Mouse (Mus musculus) splenic B cell, adult 2 months (primary cell): ENCODE data around the gene Lhx6.
A peak's percentile ranks its signal among the peaks of the same experiment; 100 is the strongest.

Source experiments
- DNase-seq: peaks from one replicate; pipeline ENCODE4 v3.0.0-alpha.2; 2011; ENCODE audit warnings: low read depth, low spot score
- H3K27me3 ChIP-seq: 2 replicates; pipeline ENCODE4 v1.6.1; 2012; ENCODE audit warnings: mild to moderate bottlenecking, low read length, moderate library complexity, mixed read lengths; ENCODE audit not compliant: control insufficient read depth, poor library complexity, insufficient read depth, severe bottlenecking
- H3K36me3 ChIP-seq: 2 replicates; pipeline ENCODE4 v1.6.1; 2012; ENCODE audit warnings: mild to moderate bottlenecking, low read length, moderate library complexity, mixed read lengths; ENCODE audit not compliant: control insufficient read depth, poor library complexity, insufficient read depth, severe bottlenecking

Lhx6 gene

DNA sequence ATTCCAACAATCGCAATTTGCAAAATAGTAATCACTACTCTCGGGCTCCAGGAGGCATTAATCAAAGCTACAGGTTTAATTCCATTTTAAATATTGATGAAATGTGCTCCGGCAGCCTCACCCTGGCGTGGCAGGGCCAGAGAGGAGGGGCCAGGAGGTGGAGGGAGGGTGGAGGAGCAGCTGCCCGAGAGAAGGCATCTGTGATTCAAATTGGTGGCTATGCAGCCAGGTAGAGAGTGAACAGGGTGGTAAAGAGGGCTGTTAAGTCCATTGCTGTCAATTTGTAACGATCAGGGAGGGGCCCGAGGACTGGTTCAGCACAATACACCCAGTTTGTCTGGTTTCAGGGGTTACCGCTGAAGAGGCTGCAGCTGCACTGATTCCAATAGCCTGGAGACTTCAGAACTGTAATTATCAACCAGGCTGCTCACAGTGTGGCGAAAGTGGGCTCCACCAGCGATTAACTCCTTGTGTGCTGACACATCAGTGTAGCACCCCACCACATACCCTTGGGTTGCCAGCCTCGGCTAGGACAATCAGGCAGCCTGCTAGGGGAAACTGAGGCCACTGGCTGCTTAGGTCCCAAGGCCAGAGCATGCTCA, 27.9 kb downstream of the Lhx6 start:
- no peak for DNase-seq
- Histone ChIP-seq H3K27me3 (no peaks in the 10 kb centered on the region), H3K36me3 (no peaks in the 10 kb centered on the region)

DNA sequence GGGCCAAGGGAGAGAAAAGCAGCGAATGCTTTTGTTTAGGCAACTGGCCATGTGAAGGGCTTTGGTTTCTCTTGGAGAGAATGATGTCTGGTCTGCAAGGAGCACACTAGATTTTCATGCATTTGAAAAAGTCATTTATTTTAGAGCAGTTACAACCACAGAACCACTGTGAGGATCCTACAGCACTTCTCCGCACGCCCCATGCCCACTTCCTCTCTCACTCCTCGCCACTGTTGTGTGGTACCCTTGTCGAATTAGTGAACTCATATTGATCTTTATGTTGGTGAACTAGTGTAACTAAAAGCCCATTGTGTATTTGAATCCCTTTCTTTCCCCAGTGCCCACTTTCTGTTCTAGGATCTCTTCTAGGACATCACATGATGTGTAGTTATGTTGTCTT, 30.0 kb downstream of the Lhx6 start:
- Histone ChIP-seq H3K27me3 (no peaks in the 10 kb centered on the region), H3K36me3 (no peaks in the 10 kb centered on the region)
- no peak for DNase-seq

DNA sequence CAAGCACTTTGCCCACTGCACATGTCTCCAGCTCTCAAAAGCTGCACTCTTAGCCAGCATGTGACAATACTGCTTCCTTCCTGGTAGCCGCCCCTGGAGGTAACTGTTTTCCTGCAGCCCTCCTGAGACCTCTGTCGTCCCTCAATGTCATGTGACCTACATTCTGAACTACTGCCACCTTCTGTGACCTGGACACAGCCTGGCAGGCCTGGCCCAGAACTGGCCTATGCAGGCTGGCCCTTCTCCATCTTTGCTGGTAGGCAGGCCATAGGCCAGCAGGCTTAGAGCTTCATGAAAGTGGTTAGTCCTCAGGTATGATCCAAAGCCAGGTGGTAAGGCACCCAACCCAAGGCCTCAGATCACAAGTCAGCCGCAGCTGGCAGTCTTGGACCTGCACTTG, 31.4 kb downstream of the Lhx6 start:
- no peak for DNase-seq

DNA sequence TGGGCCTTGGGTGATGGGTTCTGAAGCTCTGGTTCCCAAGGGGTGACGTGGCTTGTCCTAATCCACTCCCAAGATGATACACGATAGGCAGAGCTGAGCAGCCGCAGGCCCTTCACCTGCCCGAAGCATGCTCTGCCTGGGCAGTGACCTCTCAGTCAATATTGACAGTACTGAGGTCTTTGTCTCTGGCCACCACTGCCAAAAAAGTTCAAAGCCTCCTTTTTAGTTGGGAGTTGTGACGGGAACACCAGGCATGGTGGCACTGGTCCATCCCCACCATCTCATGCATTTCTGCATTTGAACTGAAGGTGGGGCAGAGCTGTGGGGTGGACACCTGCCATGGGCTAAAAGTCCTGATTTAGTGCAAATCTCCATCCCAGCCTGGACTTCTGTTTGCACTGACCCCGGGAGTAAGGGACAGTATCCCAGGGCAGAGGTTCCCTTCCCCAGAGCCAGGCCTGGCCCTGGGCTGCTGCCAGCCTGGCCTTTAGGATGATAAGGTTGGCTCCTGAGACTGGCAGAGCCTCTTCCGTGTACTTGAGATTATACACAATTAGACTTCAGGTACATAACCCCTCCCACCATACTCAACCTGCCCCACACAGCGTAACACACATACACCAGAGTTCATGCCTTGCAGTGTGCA, 33.4 kb downstream of the Lhx6 start:
- Histone ChIP-seq H3K27me3 (no peaks in the 10 kb centered on the region), H3K36me3 (no peaks in the 10 kb centered on the region)
- no peak for DNase-seq

More for the DNA sequence above, 31.4 kb downstream of the Lhx6 start:
- no peaks in the 10 kb centered on the region for H3K27me3 ChIP-seq
- H3K36me3 ChIP-seq: no peaks in the 10 kb centered on the region

DNA sequence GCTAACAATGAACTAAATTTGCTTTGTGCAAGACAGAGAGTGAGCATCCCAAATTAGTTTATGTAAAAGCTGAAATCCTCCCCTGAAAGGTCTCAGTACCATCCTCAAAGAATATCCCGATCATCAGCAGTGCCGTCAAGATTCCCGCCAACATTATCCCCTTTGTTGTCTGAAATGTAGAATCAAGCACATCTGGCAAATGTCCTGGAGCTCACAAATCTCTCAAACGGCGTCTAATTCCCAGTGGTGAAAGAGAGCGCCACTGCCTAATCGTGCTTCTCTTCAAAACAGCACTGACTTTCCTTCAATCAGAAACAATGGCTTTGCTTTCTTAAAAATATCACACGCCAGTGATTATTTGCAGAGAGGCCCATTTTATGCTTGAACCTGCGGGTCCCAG, 38.1 kb downstream of the Lhx6 start:
- Histone ChIP-seq H3K27me3 (peaks cover 2% of the 10 kb centered on the region), H3K36me3 (no peaks in the 10 kb centered on the region)
- DNase-seq: no peak

DNA sequence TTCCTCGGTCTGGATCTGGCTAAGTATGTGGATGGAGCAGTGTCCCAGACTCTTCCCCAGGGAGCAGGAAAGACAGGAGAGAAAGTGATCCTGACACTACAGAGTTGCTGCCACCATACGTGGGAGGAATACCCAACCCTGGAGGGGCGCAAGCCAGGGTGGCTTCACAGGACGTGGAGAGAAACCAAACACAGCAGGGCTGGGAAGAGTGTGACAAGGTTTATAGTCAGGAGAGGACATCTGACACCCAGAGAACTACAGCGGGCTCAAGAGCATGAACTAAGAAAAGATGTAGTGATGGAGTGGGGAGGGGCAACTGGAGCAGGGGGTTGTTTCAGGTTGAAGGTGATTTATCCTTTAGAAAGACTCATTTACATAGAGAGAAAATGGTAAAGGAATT, 43.8 kb downstream of the Lhx6 start:
- Histone ChIP-seq H3K27me3 (peaks cover 2% of the 10 kb centered on the region), H3K36me3 (no peaks in the 10 kb centered on the region)
- no peak for DNase-seq

DNA sequence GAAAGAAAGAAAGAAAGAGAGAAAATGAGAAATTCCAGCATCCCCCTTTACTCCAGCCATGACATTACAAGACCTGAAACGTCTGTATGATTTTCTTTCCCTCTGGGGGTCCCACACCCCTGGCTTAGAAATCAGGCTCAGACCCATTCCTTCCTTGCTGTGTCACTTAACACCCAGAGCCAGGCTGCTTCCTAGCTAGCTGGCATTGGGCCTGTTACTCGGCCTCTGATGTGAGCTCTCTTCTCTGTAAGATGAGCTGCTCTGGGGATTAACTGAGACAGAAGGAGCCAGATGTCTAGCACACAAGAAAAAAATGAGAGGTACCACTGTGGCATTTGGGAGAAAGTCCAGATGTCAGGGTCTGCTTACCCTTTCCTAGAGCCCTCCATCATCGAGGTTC, 49.0 kb downstream of the Lhx6 start:
- DNase-seq: no peak

DNA sequence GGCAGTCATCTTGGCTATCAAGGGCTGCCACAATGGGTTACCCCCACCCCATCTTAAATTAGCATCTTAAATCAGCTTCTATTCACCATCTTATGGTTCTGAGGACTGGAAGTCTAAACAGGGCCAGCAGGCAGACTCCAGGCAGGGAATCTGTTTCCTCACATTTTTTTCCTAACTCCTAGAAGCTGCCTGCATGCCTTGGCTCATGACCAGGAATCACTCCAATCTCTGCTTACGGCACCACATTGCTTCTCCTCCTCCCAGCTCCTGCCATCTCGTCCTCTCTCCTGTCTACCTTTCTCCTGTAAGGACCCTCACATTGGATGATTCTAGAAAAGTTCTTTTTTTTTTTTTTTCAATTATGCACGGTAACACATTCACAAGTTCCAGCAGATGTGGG, 52.0 kb downstream of the Lhx6 start:
- H3K27me3 ChIP-seq: no peaks in the 10 kb centered on the region
- no peak for DNase-seq
- no peaks in the 10 kb centered on the region for H3K36me3 ChIP-seq

More for the DNA sequence above, 49.0 kb downstream of the Lhx6 start:
- Histone ChIP-seq H3K36me3 (no peaks in the 10 kb centered on the region), H3K27me3 (no peaks in the 10 kb centered on the region)

DNA sequence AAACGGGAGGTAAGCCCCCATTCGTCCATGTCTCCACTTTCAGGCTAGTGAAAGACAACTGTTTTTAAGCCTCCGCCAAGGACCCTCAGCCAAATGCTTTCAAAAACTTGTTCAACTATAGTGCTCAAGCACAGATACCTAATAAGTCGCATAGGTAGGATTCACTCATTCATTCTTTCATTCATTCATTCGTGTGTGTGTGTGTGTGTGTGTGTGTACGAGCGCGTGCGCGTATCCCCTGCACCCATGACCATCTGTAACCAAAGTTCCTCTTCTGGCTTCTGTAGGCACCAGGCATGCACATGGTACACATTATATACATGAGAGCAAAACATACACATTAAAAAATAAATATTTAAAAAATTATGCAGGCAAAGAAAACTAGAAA, 55.6 kb downstream of the Lhx6 start:
- H3K36me3 ChIP-seq: no peaks in the 10 kb centered on the region
- H3K27me3 ChIP-seq: no peaks in the 10 kb centered on the region
- DNase-seq: no peak

DNA sequence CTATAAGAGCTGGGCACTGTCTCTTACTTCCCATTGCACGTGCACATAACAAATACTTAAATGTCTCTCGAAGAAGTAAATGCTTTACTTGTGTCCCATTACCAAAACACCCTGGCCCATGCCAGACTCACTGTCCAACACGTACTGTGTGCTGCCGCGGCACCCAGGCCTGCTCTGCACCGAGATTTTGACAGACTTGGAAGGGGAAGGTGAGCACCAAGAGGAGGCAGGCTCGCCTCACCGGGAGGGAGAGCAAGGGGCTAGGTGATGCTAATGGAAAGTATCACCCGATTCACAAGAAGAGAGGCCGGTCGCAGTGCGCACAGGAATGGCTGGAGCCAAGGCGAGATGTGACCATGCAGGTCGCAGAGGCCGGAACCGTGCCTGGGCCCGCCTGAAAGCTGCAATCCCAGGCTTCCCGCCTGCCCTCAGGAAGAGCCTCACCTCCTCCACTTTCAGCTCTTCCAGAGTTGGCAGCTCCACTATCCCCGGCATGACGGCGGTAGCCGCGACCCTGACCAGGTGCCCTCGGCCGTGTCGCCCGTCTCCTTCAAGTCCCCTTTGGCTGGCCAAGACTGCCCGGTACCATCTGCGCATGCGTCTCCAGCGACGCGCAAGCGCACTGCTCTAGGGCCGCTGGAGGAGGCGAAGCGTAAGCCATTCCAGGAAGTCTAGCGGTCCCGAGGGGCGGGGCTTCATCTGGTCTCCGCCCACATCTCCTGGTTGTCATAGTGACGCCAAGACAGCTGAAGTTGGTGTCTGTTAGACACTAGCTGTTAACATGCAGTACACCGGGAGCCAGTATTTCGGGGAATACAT, 56.3 kb downstream of the Lhx6 start, which contains the start of the genes Ndufa8 and Morn5:
Ndufa8 (minus strand) TSS at position 659 of the 819 bp plus-strand sequence.
Morn5 (plus strand) TSS at position 711 of the 819 bp plus-strand sequence.
- peak; percentile 98 for DNase-seq
- no peaks in the 10 kb centered on the region for H3K36me3 ChIP-seq
- no peaks in the 10 kb centered on the region for H3K27me3 ChIP-seq

DNA sequence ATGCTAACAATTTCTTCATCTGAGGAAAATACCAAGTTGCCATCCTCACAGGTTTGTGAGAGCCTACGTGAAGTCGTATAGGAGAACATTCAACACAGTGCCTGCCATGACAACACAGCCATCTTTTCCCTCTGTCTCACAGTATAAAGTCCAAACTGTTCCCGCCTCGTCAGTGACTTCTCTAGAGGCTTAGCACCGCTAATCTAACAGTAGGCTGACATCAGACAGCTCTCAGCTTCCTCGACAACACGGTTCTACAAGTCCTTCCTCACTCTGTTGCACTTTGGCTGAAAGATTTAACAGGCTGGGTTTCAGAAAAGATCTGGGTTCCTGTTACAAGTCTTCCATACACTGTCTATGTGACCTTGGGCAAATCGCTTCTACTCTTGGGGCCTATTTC, 57.0 kb downstream of the Lhx6 start:
- Histone ChIP-seq H3K27me3 (no peaks in the 10 kb centered on the region), H3K36me3 (no peaks in the 10 kb centered on the region)
- peak; percentile 6 for DNase-seq

DNA sequence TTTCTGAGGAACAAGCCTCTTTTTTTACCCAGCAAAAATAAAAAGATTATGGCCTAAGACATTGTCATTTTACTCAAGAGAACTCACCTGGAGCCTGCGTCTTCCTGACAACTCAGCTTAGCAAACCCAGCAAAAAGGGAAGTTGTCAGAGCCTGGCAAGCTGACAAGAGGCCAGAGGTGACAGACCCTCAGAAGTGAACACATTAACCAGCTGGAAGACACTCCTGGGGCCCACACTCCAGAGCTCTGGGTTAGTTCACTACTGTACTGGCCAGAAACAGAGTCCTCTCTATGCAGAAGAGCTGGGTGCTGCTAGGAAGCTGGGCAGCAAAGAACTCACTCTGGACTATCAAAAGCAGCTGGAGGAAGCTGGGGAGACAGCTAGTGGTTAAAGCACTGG, 64.3 kb downstream of the Lhx6 start:
- DNase-seq: peak; percentile 12
- no peaks in the 10 kb centered on the region for H3K27me3 ChIP-seq
- H3K36me3 ChIP-seq: peaks cover 7% of the 10 kb centered on the region

DNA sequence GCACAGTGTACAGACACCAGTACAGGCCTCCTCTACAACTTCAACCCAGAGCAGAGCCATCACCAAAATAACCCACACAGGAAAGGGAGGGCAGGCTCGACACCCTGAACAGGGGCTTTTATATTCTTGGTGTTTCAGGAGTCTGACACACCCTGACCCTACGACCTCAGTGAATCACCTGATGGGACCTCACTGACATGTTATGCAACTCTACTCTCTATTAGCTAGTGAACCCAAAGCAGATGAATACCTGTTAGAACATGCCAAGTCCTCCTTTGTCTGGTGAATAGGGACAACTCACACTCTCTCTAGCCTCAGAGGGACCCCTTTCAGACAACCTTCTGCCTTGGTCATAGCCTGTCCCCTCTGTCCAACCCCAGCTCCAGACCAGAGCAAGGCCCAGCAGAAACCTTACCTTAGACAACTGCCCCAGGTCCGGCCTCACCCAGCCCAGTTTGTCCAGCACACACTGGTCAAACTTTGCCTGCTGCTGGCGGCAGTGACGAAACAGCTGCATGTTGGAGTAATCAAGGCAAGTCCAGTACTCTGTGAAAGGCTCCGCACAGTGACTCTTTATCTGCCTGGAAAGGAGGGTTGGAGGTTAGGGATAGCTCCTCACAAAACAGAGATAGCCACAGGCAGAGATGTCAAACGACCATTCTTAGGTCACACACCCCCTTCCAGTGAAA, 65.8 kb downstream of the Lhx6 start:
- no peak for DNase-seq
- peaks cover 7% of the 10 kb centered on the region for H3K36me3 ChIP-seq

DNA sequence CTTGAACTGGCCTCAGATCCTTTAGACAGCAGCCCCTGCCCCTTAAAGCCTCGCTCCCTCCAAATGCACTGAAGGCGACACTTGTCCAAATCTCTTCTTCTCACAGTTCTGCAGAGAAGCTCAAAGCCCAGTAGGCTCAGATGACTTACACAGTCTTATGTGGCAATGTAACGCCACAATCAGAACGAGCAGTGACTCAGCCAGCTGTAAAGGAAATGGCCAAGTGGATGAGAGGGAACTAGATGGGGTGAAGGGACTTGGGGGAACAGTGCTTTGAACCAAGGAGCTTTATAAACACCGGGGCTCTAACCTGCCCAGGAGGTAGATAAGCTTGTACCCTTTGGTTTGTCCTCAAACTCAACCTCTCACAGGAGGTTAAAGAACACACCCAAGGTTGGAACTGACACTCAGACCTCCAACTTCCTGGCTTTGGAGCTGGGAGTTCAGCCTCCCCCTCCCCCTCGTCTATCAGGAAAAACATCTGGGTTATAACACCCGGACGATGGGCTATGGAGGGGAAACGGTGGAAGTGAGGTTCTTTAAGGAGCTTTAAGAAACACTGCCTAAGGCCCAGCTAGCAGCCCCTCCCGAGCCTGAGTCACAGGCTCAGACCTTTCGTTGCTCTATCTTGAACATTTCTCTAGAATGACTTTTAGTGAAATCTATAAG, 69.7 kb downstream of the Lhx6 start:
- peaks cover 7% of the 10 kb centered on the region for H3K36me3 ChIP-seq
- no peak for DNase-seq

More for the DNA sequence above, 65.8 kb downstream of the Lhx6 start:
- no peaks in the 10 kb centered on the region for H3K27me3 ChIP-seq

More for the DNA sequence above, 69.7 kb downstream of the Lhx6 start:
- no peaks in the 10 kb centered on the region; the same call in 1 of the 2 replicates for H3K27me3 ChIP-seq
